Mouse (Mus musculus) heart, embryonic 12.5 days (tissue): ENCODE results near the gene Fbxo3. TPM values are rescaled to one million over a fixed set of nuclear protein-coding genes. Genes with fewer than 3 reads are reported as not detected.

ENCODE experiments used
- polyA plus RNA-seq: library from polyadenylated mRNA; unstranded; fragments of >200 nt; fragmentation: Nextera tagmentation; extraction: Ambion mirVana; gene quantifications from 2 replicates; pipeline ENCODE4 v1.2.1, GENCODE M21; 2016

Gene Fbxo3
- polyA plus RNA-seq, 1 experiment from 2014 or later, result 46.7 TPM

Other genes with a start within 250 kb of the Fbxo3 start
- 293 and 312 TPM in 2 replicates for gene Caprin1, start 230.1 kb upstream of the Fbxo3 start, polyA plus RNA-seq
- 22.3 and 24.9 TPM in 2 replicates for gene Lmo2, start 69.7 kb upstream of the Fbxo3 start, polyA plus RNA-seq
- 1.9 and 2.0 TPM in 2 replicates for gene 4931422A03Rik, start 640 bp downstream of the Fbxo3 start, polyA plus RNA-seq
- gene Gm10912, start 38.1 kb downstream of the Fbxo3 start, polyA plus RNA-seq, result not detected in 2 replicates
- not detected in 2 replicates for gene Gm10799, start 40.8 kb downstream of the Fbxo3 start, polyA plus RNA-seq
- gene Cd59b, start 42.1 kb downstream of the Fbxo3 start, polyA plus RNA-seq, result 4.9 and 7.0 TPM in 2 replicates
- 83.3 and 85.1 TPM in 2 replicates for gene Cd59a, start 68.1 kb downstream of the Fbxo3 start, polyA plus RNA-seq
- gene A930018P22Rik, start 95.0 kb downstream of the Fbxo3 start, polyA plus RNA-seq, result 0.36 and 0.55 TPM in 2 replicates